Mouse (Mus musculus) hematopoietic stem cell, adult 5-6 weeks (primary cell): ENCODE results near the gene 2200002D01Rik. TPM values are rescaled to one million over a fixed set of nuclear protein-coding genes. Genes with fewer than 3 reads are reported as not detected.

ENCODE experiments used
- ATAC-seq, 2 experiments: fragments of 125-278 bp in 1 of 2; replicated peaks in 1 of 2; 2 replicates each; pipeline ENCODE4 v1.8.0; 2016 to 2017; ENCODE audit warnings: inconsistent platforms in 2 of 2, mild to moderate bottlenecking in 2 of 2, moderate number of reproducible peaks in 2 of 2, low read depth in 1 of 2, moderate TSS enrichment in 1 of 2; ENCODE audit not compliant: low FRiP score in 2 of 2, poor library complexity in 2 of 2, severe bottlenecking in 2 of 2, insufficient read depth in 1 of 2, low TSS enrichment in 1 of 2
- total RNA-seq: library from RNA; stranded (forward); fragments of 172-1452, 232-1000 nt; gene quantifications from 2 replicates; pipeline ENCODE4 v1.2.3, GENCODE M21; 2017

Gene 2200002D01Rik
- total RNA-seq: 0.55 and 1.1 TPM in 2 replicates

DNA sequence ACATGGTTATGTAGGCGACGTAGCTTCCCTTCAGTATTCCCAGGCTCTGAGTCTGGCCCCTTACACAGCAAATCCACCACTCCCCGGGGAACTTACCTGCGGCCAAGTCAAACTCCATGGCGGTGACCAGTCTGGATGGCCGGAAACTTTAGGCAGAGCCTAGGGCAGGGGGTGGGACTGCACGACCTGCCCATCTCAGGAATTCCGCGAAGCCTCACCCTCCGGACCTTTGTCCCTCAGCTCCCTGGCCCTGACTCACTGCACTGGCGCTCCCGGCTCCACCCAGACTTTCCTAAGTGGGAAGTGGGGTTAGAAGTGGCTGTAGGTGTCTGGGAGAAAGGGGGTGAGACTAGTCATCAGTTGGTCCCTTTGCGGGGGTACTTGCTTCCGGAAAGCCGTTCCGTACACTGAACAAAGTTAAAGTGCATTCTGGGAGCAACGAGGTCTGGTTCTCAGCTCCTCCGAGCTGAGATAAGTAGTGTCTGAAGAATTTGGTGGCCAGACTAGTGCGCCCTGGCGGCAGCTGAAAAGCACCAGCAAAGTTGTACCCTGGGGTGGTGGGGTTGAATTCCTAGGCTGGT, at the start of gene 2200002D01Rik:
Gene 2200002D01Rik, minus strand, starts transcription at position 206 of the 581 bp plus-strand sequence.
- ATAC-seq: peak in 1 of 2 experiments; percentile 22; a peak in 1 of 4 replicates

DNA sequence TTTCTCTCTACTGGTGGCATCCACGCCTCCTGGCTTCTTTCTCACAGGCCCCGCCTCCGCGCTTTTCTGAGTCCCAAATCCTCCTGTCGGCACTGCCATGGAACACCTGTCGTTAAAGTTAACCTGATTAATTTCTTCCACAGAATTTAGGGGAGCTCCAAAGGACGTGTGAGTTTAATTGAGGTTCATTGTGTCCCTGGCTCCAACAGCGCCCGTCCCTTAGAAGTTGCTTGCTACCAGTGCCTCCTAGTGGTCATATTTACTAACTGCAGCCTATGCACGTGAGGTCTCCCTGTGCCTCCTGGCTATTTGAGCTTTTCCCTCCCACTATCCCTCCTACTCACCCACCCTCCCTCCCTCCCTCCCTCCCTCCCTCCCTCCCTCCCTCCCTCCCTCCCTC, 48.7 kb upstream of the 2200002D01Rik start:
- peak; percentile 68 to 72; a peak in 3 of 4 replicates for ATAC-seq

DNA sequence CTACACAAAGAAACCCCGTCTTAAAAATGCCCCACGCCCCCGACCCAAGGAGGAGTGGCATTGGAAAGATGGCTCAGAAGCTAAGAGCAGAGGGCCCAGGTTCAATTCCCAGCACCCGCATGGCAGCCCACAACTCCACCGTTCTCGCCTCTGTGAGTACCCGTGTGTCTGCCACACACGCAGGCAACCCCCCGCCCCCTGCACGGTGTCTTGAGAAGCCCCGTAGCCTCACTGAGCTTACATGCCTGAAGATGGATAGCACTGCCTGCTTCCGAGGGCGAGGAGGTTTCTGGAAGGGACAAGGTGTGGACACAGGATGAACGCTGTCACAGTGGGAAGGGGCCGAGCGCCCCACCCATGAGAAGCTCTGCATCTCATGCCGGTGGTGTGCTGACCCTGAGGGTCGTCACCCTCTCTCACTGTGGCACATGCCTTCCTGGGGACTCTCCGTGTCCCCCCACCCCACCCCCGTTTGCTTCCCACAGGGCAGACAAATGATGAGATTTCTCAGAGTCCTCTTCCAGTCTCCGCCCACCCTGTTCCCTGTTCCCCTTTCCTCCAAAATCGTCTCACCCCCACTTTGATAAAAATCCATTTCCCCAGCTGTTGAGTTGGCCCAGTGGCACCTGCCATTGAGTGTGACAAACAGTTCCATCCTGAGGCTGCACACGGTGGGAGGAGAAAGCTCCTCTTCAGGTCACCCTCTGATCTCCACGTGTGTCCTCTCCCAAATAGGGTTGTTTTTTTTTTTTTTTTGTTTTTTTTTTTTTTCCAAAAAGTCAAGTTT, 47.8 kb upstream of the 2200002D01Rik start:
- no peak for ATAC-seq

DNA sequence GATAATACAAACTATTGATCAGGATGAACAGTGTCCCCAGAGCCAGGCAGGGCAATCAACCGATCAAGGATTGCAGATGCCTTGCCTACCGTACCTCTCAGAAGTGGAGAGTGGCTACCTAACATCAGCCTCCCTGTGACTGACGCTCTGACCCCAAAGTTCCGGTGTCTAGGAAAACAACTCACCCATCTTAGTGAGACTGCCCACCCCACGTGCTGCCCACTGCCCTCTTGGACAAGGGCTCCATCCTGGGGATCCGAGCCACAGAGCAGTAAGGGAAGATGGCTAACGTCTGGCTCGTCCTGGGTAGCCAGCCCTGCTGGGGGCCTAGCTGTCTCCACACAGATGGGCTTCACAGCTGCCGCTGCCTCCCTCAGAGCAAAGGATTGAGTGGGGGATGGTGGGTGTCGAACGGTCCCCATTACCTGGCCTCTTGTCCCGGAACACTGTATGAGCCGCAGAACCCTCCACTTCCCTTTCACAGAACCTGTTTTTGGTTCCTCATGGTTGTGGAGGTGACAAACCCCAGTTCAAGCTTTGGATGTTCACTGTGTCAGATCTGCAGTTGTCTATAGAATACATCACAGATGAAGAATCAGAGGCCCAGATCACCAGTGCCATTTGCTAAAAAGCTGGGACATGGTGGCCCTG, 46.0 kb upstream of the 2200002D01Rik start:
- peak; percentile 23 to 31; a peak in 2 of 4 replicates for ATAC-seq

DNA sequence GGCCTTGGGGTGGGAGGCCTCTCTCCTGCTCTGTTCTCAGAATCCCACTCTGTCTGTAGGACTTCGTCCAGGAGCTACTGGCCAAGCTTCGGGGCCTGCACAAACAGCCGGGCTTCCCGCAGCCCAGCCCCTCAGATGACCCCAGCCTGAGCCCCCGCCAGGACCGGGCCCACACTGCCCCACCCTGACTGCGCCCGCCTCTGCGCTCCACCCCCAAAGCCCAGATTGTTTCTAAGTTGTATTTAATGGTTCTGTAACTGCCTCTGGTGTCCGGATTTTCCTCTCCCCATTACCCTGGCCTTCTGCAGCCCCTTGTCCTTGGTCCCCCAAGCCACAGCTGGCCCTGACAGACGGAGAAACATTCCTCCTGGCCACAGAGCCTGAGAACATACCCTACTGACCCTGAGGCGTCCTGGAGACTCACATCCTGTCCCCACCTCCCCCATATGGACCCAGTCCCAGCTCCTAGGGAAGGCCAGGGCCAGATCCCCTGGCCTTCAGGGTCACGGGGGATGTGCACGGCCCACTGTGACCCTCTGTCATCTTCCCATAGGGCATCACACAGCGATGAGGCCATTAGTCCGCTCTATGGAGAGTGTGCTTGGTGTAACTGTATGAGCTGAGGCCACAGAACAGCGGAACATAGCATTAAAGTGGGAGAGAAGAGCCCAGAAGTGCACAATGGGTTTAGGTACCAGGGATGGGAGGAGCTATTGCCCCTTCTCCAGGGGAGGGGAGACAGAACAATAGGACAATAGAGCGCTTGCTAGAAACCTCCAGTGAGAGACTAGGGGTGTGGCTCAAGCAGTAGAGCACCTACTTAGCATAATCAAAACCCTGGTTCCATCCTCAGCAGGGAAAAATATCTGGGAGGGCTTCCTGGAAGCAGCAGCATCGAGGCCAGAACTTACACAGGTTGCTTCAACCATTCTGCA, 45.1 kb upstream of the 2200002D01Rik start:
- no peak for ATAC-seq

DNA sequence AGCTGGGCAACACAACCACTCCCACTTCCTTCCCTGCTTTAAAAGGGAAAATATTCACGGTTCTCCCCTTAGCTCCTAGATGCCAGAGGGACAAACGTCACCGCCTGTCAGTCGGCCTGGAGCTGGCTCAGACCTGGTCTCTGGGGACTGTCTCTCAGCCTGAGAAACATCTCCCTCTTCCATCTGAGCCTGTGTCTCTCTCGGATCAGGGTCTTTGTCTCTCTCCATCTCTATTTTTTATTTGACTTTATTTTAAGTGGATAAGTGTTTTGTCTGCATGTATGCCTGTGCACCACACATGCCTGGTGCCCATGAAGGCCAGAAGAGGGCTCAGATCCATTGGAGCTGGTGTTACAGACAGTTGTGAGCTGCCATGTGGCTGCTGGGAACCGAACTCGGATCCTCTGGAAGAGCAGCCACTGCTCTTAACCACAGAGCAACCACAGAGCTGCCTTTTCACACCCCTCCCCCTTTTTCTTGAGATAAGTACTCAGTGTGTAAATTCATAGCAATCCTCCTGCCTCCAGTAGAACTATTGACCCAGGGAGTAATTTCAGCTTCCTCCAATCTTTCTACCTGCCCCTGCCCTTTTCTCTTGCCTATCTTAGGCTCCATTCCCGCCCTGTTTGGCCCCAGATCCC, 44.3 kb upstream of the 2200002D01Rik start:
- ATAC-seq: no peak

DNA sequence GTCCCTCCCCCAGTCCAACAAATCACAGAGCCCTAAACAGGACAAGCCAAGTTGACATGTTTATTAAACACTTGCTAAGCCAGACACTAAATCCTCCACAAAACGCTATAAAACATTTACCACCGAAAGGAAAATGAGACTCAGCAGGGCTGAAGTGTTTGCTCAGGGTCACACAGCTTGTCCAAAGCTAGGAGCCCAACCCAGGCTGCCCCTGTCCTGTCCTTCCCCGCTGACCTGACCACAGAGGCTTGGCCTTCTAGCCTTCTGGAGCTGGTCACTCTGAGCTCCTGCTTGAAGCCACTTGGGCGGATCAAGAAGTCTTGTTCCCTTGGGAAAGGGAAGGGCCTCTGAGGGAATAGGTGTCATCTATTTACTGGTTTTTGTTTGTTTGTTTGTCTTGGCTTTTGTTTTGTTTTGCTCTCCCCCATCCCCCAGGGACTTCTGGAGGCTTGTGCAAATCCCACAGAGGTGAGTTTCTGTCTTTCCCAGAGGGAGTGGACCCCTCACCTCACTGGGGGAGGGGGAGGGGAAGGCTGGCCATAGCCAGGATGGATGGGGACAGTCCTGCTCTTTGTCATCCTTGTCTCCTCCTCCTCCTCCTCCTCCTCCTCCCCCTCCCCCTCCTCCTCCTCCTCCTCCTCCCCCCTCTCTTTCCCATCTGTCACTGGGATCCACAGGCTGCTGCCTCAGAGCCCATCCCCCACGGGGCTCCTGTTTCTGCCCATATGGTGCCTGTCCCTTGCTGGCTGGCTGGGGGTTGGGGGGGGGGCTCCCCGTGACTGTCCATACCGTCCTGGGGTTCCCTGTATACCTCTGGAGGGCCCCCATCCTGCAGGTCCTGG, 43.6 kb upstream of the 2200002D01Rik start:
- no peak for ATAC-seq

DNA sequence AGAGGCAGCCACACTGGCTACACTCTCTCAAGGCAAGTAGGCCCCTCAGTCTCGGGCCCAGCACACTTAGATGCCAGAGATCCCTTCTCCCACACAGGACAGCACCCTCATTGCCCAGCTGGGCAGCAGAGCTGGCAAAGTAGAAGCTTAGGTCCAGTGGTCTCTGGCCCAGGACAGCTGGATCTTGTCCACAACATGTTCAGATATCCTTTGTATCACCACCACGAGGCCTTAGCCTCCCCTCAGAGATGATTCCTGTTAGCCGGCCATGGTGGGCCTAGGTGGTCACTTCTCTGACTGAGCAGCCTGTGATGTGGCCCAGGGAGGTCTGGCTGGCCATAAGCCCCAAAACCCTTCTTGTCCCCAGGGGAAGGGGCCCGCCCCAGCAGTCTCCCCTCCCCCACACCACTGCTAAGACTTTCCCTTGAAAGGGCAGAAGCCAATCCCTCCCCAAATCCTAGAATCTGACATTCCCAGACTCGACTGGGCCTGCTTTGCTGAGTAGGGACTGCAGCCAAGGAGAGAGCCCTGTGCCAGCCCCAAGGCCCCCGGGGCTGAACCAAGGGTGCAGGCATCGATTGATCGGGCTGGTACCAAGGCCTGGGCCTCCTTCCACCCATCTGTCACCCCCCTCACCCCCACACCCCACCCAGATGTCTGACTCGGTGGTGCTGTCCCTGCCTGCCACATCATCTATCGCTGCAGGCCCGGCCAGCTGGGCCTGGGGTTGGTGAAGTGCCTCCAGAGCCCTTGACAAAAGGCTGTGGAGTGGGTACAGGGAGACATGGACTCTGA, 42.6 kb upstream of the 2200002D01Rik start:
- no peak for ATAC-seq

DNA sequence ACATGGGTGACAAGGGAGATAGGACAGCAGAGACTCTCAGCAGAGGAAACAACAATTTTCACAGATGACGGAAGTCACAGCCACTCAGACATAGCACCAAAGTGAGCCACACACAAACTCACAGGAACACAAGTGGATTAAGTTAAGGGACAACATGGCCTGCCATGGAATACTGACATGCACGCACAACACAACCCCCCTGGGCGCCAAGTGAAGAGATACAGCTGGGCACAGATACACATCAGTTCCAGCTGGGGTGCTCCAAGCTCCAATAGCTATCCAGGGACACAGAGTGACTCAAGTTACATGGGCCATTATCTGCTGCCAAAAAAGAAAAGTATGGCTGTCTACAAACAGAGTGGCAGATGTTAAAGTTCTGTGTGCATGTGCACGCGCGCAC, 41.6 kb upstream of the 2200002D01Rik start:
- no peak for ATAC-seq

DNA sequence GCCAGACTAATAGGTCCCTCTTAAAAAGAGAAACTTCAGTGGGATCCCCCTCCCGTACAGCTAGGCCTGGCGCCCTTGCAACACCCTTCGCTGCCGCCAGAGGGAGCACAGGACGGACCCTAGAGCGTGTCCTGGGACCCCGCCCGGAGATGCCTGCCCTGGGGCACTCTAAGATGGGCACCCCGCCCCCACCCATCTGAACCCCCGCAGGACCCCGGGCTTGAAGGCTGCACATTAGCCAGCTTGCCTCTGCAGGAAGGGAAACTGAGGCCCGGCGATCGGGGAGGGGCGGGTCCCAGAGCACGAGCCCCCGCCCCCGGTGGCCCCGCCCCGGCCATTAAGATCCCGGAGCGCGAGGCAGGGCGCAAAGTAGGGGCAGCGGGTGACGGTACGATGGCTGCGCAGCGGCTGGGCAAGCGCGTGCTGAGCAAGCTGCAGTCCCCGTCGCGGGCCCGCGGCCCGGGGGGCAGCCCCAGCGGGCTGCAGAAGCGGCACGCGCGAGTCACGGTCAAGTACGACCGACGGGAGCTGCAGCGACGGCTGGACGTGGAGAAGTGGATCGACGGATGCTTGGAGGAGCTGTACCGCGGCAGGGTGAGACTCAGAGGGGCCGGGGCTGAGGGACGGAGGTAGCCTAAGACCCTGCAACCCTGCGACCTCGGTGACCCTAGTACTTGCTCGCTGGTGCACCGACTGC, 40.8 kb upstream of the 2200002D01Rik start, which contains the start of gene Ppp1r14a:
Gene Ppp1r14a, plus strand, starts transcription at position 367 of the 697 bp plus-strand sequence.
- peak; percentile 57 to 76; a peak in 2 of 4 replicates for ATAC-seq

DNA sequence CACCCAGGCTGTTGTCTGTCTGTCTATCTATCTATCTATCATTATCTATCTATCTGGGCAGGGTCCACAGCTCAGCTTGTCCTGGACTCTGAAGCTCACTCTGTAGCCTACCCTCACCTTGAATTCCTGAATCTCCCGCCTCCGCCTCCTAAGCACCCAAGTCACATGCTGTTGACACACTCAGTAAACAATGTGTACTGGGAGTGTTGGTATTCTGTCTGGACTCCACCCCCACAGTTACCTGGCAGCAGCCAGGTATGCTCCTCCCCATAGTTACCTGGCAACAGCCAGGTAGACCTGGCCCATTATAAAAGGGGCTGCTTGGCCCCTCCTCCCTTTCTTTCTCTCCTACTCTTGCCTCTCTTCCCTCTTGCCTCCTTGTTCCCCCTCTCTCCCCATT, 39.8 kb upstream of the 2200002D01Rik start:
- ATAC-seq: no peak

DNA sequence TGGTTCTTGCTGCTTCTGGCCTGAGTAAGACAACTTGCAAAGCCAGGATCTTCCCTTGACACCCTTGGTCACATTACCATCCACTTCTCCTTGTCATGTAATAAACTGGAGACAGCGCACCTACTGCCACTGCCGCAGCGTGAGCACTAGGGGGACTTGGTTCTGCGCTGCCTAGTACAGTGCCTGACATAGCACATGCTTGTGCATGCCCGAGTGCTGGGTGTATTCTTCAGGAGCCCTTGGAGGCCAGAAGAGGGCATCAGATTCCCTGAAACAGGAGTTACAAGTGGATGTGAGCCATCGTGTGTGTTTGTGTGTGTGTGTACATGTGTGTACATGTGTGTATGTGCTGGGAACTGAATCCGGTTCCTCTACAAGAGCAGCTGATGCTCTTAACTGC, 39.2 kb upstream of the 2200002D01Rik start:
- ATAC-seq: no peak; a peak in 1 of 4 replicates

DNA sequence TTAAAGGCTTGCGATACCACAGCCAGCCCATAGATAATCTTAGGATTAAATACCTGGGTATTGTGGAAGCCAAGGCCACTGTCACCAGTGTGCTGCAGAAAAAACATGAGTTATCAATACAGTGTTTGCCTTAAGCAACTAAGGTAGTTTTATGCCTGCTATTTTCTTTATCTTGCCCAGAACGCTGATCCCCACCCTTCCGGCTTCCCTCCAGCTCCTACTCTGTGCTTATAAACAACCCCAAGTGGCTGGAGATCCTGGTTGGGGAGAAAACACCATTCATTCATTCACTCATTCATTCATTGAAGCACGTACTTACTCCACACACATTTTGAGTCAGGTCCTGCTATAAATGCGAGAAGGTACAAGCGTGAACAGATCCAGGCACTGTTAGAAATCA, 36.3 kb upstream of the 2200002D01Rik start:
- ATAC-seq: no peak

DNA sequence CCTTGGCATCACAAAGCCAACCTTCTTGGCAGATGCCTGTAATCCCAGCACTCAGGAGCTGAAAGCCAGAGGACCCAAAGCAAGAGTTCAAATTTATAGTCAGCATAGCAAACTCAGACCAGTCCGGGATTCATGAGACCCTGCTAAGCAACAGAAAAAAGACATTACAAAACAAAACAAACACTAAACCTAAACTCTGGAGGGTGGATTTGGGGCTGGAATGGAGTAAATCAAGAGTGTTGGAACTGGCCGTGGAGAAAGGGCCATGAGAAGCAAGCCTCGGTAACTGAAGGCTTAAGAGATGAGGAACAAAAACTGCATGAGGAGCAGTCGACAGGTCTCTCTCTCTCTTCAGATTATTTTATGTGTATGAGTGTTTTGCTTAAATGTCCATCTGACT, 35.6 kb upstream of the 2200002D01Rik start:
- no peak for ATAC-seq

DNA sequence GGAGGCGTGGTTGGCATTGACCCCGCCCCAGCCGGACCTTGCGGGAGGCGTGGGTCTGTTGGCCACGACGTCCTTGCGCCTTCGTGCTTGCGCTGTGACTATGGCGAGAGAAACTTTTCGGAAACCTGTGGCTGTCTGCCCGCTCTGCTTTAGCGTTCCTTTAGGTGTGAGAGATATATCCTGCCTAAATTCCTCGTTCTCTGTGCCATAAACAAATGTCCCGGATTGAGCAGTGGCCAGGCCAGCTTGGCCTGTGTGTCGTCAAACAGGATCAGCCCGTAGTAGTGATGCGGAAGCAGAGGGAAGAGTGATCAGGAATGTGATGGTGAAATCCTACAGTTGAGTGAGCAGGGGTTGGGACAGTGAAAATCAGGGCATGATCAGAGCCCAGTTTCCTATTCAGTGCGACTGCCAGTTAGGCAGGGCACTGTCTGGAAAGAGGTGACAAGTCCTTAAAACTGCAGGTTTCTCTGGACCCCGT, 33.8 kb upstream of the 2200002D01Rik start:
- ATAC-seq: peak in 1 of 2 experiments; percentile 57; a peak in 2 of 4 replicates
